Mouse (Mus musculus) thymus, adult 2 months (tissue): ENCODE results near the gene Rftn2.

Experiments used
- CTCF ChIP-seq: fragments of 200-500 bp; IDR thresholded peaks from 2 replicates; pipeline ENCODE4 v1.5.1; 2012; ENCODE audit warnings: mild to moderate bottlenecking, control low read depth, low read length, moderate library complexity, borderline replicate concordance; ENCODE audit not compliant: control insufficient read depth, poor library complexity, insufficient read depth; ENCODE audit errors: extremely low read depth
- POLR2A ChIP-seq: fragments of 200-500 bp; IDR thresholded peaks from 2 replicates; pipeline ENCODE4 v1.6.1; 2012; ENCODE audit warnings: mild to moderate bottlenecking, low read length, control low read depth, moderate library complexity; ENCODE audit not compliant: control insufficient read depth, poor library complexity, insufficient read depth; ENCODE audit errors: extremely low read depth

GRCm38 (mm10) chr1:55158211-55158610, 68.4 kb downstream of the Rftn2 start:
- TF ChIP-seq CTCF: no peak
- no peak for TF ChIP-seq POLR2A
